Mouse (Mus musculus) midbrain, embryonic 14.5 days (tissue): ENCODE data around the gene Acp2. TPM values are rescaled to one million over a fixed set of nuclear protein-coding genes. Genes with fewer than 3 reads are reported as not detected.

Source experiments
- ATAC-seq: fragments of 200-750 bp; cut with Nextera tagmentation; 2 replicates; pipeline ENCODE4 v1.8.0; 2017; ENCODE audit warnings: moderate number of reproducible peaks, moderate library complexity; ENCODE audit not compliant: low FRiP score, low TSS enrichment
- DNase-seq: peaks from one replicate; pipeline ENCODE4 v3.0.0-alpha.2; 2015
- H3K27ac ChIP-seq: fragments of 300-500 bp; sonication (generic); replicated peaks from 2 replicates; pipeline ENCODE4 v1.5.1; 2014; ENCODE audit warnings: mild to moderate bottlenecking, low read depth, low read length, moderate library complexity
- H3K27me3 ChIP-seq: fragments of 300-500 bp; sonication (generic); 2 replicates; pipeline ENCODE4 v1.6.1; 2014; ENCODE audit warnings: low read length, control low read depth, mixed read lengths; ENCODE audit not compliant: control insufficient read depth, insufficient read depth
- H3K36me3 ChIP-seq: fragments of 300-500 bp; sonication (generic); 2 replicates; pipeline ENCODE4 v1.6.1; 2014; ENCODE audit warnings: low read length, control low read depth; ENCODE audit not compliant: control insufficient read depth, insufficient read depth
- H3K4me1 ChIP-seq: fragments of 300-500 bp; sonication (generic); 2 replicates; pipeline ENCODE4 v1.6.1; 2014; ENCODE audit warnings: mild to moderate bottlenecking, antibody characterized with exemption, low read length, control low read depth; ENCODE audit not compliant: control insufficient read depth, insufficient read depth
- H3K4me2 ChIP-seq: fragments of 300-500 bp; sonication (generic); 2 replicates; pipeline ENCODE4 v1.6.1; 2014; ENCODE audit warnings: mild to moderate bottlenecking, low read length, moderate library complexity
- H3K4me3 ChIP-seq: fragments of 300-500 bp; sonication (generic); replicated peaks from 2 replicates; pipeline ENCODE4 v1.5.1; 2014; ENCODE audit warnings: low read depth, low read length
- H3K9ac ChIP-seq: fragments of 300-500 bp; sonication (generic); replicated peaks from 2 replicates; pipeline ENCODE4 v1.6.1; 2014; ENCODE audit warnings: mild to moderate bottlenecking, low read length, moderate library complexity
- H3K9me3 ChIP-seq: fragments of 300-500 bp; sonication (generic); 2 replicates; pipeline ENCODE4 v1.6.1; 2016; ENCODE audit warnings: low read length, control low read depth, mixed read lengths; ENCODE audit not compliant: control insufficient read depth
- WGBS: fragments of 180-500 bp; shearing (Covaris S2); extraction: QIAGEN DNeasy Blood & Tissue Kit; methylation state at CpG from one replicate; pipeline ENCODE4 v1.1.7; 2014; 5-methylcytosine and 5-hydroxymethylcytosine counted together
- polyA plus RNA-seq: library from polyadenylated mRNA; unstranded; fragments of >200 nt; fragmentation: Nextera tagmentation; extraction: Ambion mirVana; gene quantifications from 2 replicates; pipeline ENCODE4 v1.2.1, GENCODE M21; 2014

Acp2 gene
- polyA plus RNA-seq, 1 experiment from 2014 or later: 50.8 TPM

DNA sequence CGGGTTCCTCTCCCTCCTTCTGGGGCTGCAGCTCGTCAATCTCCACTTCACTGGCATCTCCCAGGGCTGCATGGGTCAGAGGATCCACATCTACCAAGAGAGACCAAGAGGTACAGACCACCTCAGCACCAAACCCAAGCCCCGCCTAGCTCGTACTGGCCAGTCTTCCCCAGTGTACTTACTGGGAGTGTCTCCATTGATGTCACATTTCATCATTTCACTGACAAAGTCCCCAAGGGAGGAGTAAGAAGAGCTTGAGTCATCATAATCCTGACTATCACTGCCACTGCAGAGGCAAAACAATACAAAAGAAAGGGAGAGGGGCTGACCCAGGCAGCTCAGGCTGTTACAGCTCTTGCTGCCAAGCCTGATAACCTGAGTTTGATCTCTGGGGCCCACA is 35.1 kb upstream of the Acp2 start:
- ATAC-seq: no peak
- Histone ChIP-seq H3K36me3 (peaks cover 93% of the 10 kb centered on the region), H3K27me3 (no peaks in the 10 kb centered on the region), H3K27ac (no peak overlapping the region), H3K9me3 (no peaks in the 10 kb centered on the region), H3K4me2 (no peak overlapping the region), H3K4me3 (no peak overlapping the region), H3K9ac (no peak overlapping the region), H3K4me1 (no peaks in the 10 kb centered on the region)
- WGBS: 81% methylated on average over 4 of the region's 4 CpGs
- DNase-seq: no peak

DNA sequence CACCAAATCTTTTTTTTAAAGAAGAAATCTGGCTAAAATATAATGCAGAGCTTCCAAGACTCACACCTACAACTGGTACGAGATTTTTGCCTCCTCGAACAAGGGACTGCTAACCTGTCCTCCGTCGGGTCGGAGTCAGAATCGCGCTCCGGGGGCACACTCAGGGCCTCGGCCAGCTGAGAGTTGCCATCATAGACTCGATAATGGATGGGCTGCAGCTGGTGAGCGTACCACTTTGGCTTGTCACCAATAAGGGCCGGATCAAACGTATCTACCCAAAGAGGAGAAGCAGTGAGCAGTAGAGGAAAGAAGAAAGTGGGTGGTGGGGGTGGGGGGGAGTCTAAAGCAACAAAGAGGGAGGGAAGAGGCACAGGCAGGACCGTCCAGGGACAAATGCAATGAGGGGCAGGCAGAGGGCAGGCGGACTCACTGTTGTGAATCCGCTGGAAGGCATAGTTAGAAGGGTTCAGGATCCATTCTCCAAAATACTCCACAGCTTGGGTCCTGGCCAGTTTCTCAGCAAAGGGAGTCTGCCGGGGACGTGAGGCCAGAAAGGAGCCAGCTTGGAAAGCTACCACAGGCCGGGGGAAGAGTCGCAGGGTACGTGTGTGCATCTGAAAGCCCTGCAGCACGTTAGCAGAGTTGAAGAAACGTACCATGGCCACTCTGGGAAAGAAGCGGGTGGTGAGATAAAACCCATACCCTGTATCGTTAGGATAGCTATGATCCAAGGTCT is 32.9 kb upstream of the Acp2 start:
- Histone ChIP-seq H3K4me3 (no peak overlapping the region), H3K36me3 (peaks cover 91% of the 10 kb centered on the region), H3K27ac (no peak overlapping the region), H3K9me3 (no peaks in the 10 kb centered on the region), H3K4me2 (no peak overlapping the region), H3K4me1 (no peaks in the 10 kb centered on the region), H3K9ac (no peak overlapping the region), H3K27me3 (no peaks in the 10 kb centered on the region)
- no peak for DNase-seq
- ATAC-seq: no peak
- 93% methylated on average over 25 of the region's 25 CpGs for WGBS

DNA sequence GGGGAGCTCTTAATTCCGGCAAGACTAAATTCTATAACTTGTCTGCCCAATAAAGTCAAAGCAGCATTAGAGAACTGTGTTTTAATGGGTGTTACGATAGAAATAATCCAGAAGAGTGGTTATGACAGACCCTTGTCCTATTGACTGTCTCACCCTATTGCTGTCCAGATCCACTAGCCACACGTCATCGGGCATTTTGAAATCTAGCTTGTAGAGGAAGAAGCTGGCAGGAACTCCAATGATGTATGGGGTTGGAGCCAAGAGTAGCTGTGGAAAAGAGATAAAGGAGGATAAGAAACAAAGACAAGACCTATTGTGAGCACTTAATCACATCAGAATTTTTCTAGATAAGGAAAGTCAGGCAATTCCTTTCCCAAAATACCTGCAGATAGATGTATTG is 27.2 kb upstream of the Acp2 start:
- H3K9me3 ChIP-seq: no peaks in the 10 kb centered on the region
- peaks cover 75% of the 10 kb centered on the region for H3K36me3 ChIP-seq

DNA sequence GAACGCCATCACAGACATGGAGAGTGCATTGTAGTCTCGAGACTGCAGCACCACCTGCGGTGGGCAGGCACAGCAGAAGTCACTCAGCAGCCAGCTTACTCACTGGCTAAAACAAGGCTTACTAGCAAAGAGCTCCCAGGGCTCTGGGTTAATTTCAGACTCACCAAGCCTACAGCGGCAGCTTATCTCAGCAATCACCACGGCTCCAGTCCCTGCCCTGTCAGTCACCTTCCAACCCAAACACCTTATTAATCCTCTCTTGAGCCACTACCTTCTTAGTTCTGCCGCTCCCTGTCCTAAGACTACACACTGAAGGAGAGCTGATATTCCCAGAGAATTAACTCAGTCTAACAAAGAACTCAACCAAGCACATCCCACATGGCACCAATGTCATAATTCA is 26.5 kb upstream of the Acp2 start:
- Histone ChIP-seq H3K36me3 (peaks cover 70% of the 10 kb centered on the region), H3K27ac (no peak overlapping the region), H3K4me1 (peaks cover 15% of the 10 kb centered on the region), H3K27me3 (no peaks in the 10 kb centered on the region), H3K9me3 (no peaks in the 10 kb centered on the region), H3K9ac (no peak overlapping the region), H3K4me2 (no peak overlapping the region), H3K4me3 (no peak overlapping the region)
- DNase-seq (no peak), ATAC-seq (no peak)
- 72% methylated on average over 6 of the region's 6 CpGs for WGBS

More for the DNA sequence above, 27.2 kb upstream of the Acp2 start:
- no peak overlapping the region for H3K9ac ChIP-seq
- H3K4me1 ChIP-seq: peaks cover 8% of the 10 kb centered on the region; the same call in 1 of the 2 replicates
- WGBS: 93% methylated on average over 4 of the region's 4 CpGs
- DNase-seq: no peak
- no peaks in the 10 kb centered on the region for H3K27me3 ChIP-seq
- H3K4me2 ChIP-seq: no peak overlapping the region
- H3K27ac ChIP-seq: no peak overlapping the region
- H3K4me3 ChIP-seq: no peak overlapping the region
- ATAC-seq: no peak

DNA sequence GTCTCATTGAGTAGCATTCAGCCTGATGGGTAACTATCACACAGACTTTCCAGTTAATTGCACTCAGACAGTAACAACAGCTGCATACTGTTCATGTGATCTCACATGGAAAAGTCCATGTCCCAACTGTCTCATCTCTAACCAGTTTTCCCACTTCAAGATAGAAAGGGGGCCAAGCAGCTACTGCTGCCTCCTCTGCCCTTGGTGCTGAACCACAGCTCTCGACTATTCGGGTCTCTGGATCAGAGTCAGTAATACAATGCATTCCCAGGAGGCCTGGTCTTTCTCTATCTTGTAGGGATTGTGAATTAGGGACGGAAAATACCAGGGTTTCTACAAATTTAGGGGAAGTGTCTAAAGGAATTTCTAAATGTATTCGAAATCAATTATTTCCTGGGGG is 22.9 kb upstream of the Acp2 start:
- Histone ChIP-seq H3K4me1 (peaks cover 23% of the 10 kb centered on the region), H3K27ac (no peak overlapping the region), H3K4me2 (no peak overlapping the region), H3K27me3 (no peaks in the 10 kb centered on the region), H3K9me3 (no peaks in the 10 kb centered on the region), H3K9ac (no peak overlapping the region), H3K36me3 (peaks cover 36% of the 10 kb centered on the region), H3K4me3 (no peak overlapping the region)
- WGBS: 39% methylated on average over 4 of the region's 4 CpGs
- DNase-seq: no peak
- no peak for ATAC-seq

DNA sequence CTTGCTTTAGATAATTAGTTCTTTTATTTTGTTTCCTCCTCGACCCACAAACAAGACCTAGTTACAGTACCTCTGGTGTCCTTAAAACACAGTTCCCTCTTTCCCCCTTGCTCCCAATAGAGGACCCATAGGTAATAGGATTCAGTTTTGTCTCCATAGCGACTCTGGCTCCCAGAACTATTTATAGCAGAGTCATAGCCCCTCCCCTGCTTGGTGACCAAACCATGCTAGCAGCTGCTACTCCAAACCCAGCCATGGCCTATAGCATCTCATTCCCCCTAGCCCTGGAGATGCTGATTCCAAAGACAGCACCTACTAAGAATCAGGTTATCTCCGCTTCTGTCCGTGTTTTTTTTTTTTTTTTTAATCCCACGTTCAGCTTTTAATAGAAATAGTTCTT is 22.0 kb upstream of the Acp2 start:
- H3K27me3 ChIP-seq: no peaks in the 10 kb centered on the region
- no peaks in the 10 kb centered on the region for H3K9me3 ChIP-seq
- no peak for ATAC-seq
- H3K27ac ChIP-seq: no peak overlapping the region
- 67% methylated on average over 5 of the region's 5 CpGs for WGBS
- no peak overlapping the region for H3K4me3 ChIP-seq
- H3K4me1 ChIP-seq: peaks cover 23% of the 10 kb centered on the region
- no peak overlapping the region; the same call in 1 of the 2 replicates for H3K9ac ChIP-seq
- peaks cover 30% of the 10 kb centered on the region for H3K36me3 ChIP-seq
- DNase-seq: no peak
- peak overlapping the region; percentile 74 for H3K4me2 ChIP-seq

DNA sequence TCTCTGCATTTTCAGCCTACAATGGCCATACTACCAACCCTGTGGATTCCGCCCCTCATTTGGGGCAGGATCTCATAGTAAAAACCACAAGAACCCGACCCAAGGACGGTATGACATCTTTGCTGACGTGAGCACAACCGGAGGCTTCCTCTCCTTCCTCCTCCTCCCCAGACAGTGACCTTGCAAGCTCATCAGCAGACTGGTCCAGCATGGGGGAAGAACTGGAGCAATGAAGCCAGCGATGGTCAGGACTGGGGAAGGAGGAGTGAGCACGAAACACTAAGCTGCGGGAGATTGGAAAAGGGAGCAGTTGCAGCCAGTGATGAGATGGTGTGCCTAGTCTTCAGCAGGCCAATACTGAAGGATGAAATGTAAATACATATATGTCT is 20.7 kb upstream of the Acp2 start:
- ATAC-seq: no peak
- Histone ChIP-seq H3K9me3 (no peaks in the 10 kb centered on the region), H3K4me3 (peak overlapping the region; percentile 87), H3K4me1 (peaks cover 23% of the 10 kb centered on the region), H3K9ac (peak overlapping the region; percentile 84), H3K4me2 (peak overlapping the region; percentile 74), H3K27me3 (no peaks in the 10 kb centered on the region), H3K27ac (peak overlapping the region; percentile 93), H3K36me3 (peaks cover 17% of the 10 kb centered on the region)
- 9% methylated on average over 8 of the region's 8 CpGs for WGBS
- peak; percentile 31 for DNase-seq

DNA sequence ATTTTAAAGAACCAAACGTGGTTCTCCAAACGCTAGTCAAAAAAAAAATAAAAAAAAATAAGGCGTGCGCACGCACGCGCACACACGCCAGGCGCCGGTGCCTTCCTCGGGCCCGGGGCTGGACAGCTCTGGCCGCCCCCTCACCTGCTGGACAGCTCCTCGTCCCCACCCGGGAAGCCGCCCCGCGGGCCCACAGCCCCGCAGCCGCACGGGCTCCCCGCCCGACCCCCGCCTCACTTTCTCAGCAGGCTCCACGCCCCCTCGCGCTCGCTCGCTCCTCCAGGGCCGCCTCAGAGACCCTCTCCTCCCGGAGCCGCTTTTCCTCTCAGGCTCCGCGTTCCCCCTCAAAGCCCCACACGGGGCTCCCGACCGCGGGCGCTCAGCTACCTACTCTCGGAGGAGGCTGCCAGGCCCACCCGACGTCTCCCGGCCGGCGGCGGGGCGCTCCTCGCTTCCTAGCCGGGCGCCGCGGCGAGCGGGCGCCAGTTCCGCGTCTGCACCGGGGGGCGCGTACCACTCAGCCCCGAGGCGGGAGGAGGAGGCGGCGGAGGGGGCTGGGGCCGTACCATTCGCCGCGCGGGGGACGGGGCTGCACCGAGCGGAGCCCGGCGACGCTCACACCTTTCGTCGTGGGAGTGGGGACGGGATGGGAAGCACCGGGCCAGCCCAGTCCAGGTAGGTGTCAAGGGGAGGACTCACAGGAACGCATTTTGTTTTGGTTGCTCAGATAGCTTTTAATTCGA is 20.1 kb upstream of the Acp2 start:
- H3K9me3 ChIP-seq: no peaks in the 10 kb centered on the region
- no peaks in the 10 kb centered on the region for H3K27me3 ChIP-seq
- DNase-seq (peak; percentile 94), ATAC-seq (peak; percentile 95)
- peak overlapping the region; percentile 84 for H3K9ac ChIP-seq
- H3K4me1 ChIP-seq: peaks cover 23% of the 10 kb centered on the region
- under 1% methylated on average over 77 of the region's 81 CpGs for WGBS
- H3K27ac ChIP-seq: peak overlapping the region; percentile 93
- peak overlapping the region; percentile 74 for H3K4me2 ChIP-seq
- peaks cover 14% of the 10 kb centered on the region for H3K36me3 ChIP-seq
- peak overlapping the region; percentile 87 for H3K4me3 ChIP-seq

DNA sequence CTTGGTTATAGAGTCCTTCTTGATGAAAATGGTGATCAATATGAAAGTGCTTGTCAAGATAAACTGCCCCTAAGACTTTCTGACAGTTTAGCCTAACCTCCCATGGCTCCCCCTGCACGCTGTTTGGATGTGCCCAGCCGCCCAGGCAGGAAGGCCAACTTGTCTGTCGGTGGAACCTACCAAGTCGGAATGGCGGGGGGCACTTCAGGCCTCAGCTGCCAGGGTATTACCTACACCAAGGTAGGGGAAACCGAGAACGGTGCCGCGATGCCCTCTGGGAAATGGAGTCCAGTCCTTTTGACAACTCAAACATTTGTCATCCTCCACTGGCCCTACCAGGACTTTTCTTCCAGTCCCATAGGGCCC is 19.6 kb upstream of the Acp2 start:
- H3K9me3 ChIP-seq: no peaks in the 10 kb centered on the region
- H3K27ac ChIP-seq: peak overlapping the region; percentile 93
- peak overlapping the region; percentile 87 for H3K4me3 ChIP-seq
- WGBS: 1% methylated on average over 9 of the region's 9 CpGs
- H3K9ac ChIP-seq: peak overlapping the region; percentile 84
- peak; percentile 98 for DNase-seq
- peaks cover 23% of the 10 kb centered on the region for H3K4me1 ChIP-seq
- no peaks in the 10 kb centered on the region for H3K27me3 ChIP-seq
- peak; percentile 96 for ATAC-seq
- H3K36me3 ChIP-seq: peaks cover 9% of the 10 kb centered on the region
- peak overlapping the region; percentile 74 for H3K4me2 ChIP-seq
